Mouse (Mus musculus) ES-E14 (cell line): ENCODE measurements around the gene Pax8.

Experiments used
- CHD2 ChIP-seq: IDR thresholded peaks from 2 replicates; pipeline ENCODE4 v1.6.1; 2014; ENCODE audit warnings: mild to moderate bottlenecking, low read depth, low read length, inconsistent platforms
- HCFC1 ChIP-seq: IDR thresholded peaks from 2 replicates; pipeline ENCODE4 v1.6.1; 2012; ENCODE audit warnings: low read length, inconsistent platforms, borderline replicate concordance; ENCODE audit not compliant: insufficient read depth
- MAFK ChIP-seq: IDR thresholded peaks from 2 replicates; pipeline ENCODE4 v1.6.1; 2014; ENCODE audit warnings: mild to moderate bottlenecking, low read depth, low read length, inconsistent platforms; ENCODE audit not compliant: insufficient read depth
- ZC3H11A ChIP-seq: IDR thresholded peaks from 2 replicates; pipeline ENCODE4 v1.6.1; 2012; ENCODE audit warnings: low read depth, mild to moderate bottlenecking, inconsistent platforms, low read length, borderline replicate concordance
- ZNF384 ChIP-seq: IDR thresholded peaks from 2 replicates; pipeline ENCODE4 v1.6.1; 2012; ENCODE audit warnings: low read depth, low read length, inconsistent platforms

GRCm38 (mm10) chr2:24422815-24423214 lies 52.6 kb downstream of the Pax8 start:
- no peak for TF ChIP-seq ZNF384
- no peak for TF ChIP-seq HCFC1
- no peak for TF ChIP-seq CHD2
- no peak for TF ChIP-seq MAFK
- TF ChIP-seq ZC3H11A: no peak
